Comparison of ENCODE assay signal across 9 mouse cellular contexts in the genomic region with DNA sequence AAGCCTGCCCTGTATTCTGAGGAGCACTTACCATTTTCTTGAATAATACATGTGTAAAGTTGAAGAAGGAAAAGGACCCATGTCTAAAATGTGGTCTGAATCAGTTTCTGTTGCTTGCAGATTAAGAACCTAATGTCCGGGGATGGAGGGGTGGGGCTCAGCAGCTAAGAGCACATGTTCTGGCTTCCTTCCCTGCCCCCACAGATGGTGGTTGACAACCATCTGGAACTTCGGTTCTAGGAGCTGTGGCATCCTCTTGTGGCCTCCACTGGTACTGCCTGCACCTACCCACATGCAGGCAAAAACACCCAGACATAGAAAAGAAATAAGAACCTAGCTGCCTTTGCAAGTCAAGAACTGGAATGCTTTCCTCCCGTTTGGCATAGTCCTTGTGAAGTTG.
DNase-seq lines count a peak whose midpoint lies in the region; ATAC-seq and TF ChIP-seq lines count a peak whose summit lies in the region.
"Had no signal": no experiment of that assay in that cellular context is flagged by ENCODE, and none has a peak within 500 bp of the region (broad histone marks: within the 10 kb centered on the region; RNA-seq: fewer than 3 reads in every experiment).

No protein-coding gene starts in this region.

- 37% methylated on average over 3 of the region's 3 CpGs for WGBS in neural tube, embryonic 15.5 days
- 4% methylated on average over 3 of the region's 3 CpGs for WGBS in cerebellum, adult 2 months
- 14% methylated on average over 3 of the region's 3 CpGs for WGBS in liver, embryonic 12.5 days (ENCODE audit: insufficient replicate concordance)
- 7% methylated on average over 3 of the region's 3 CpGs for WGBS in thymus, adult 2 months

- H3K36me3 ChIP-seq in neural tube, embryonic 15.5 days, result peaks cover 7% of the 10 kb centered on the region
- peaks cover 9% of the 10 kb centered on the region for H3K36me3 ChIP-seq in liver, embryonic 12.5 days
- no peaks in the 10 kb centered on the region for H3K36me3 ChIP-seq in thymus, adult 2 months (ENCODE audit: control insufficient read depth, insufficient read depth, low read length)

- H3K9me3 ChIP-seq in neural tube, embryonic 15.5 days (replicated peaks), result no peaks in the 10 kb centered on the region
- no peaks in the 10 kb centered on the region for H3K9me3 ChIP-seq in liver, embryonic 12.5 days (replicated peaks)
- H3K9me3 ChIP-seq: heart, embryonic 13.5 days had no signal

- peak; percentile 43 for DNase-seq in neural tube, embryonic 10.5 days (ENCODE audit: extremely low spot score, low spot score)
- peak; percentile 90 to 92 for DNase-seq in cerebellum, adult 2 months
- peak; percentile 74 to 75 for DNase-seq in frontal cortex, postnatal 25 days (ENCODE audit: low spot score in 2 of 2)
- peak; percentile 89 for DNase-seq in kidney, postnatal 10 days
- peak; percentile 31 for DNase-seq in ovary, postnatal 10 days (ENCODE audit: low spot score)
- DNase-seq in thymus, adult 2 months, result peak; percentile 69

- no peak for ATAC-seq in neural tube, embryonic 15.5 days (ENCODE audit: low FRiP score)
- peak; percentile 64 for ATAC-seq in liver, embryonic 12.5 days

- TF ChIP-seq POLR2A in cerebellum, adult 2 months (IDR thresholded peaks at IDR 0.05; ENCODE audit: borderline replicate concordance, insufficient read depth, low read length), result no peak
- no peak for TF ChIP-seq POLR2A in thymus, adult 2 months (IDR thresholded peaks at IDR 0.05; ENCODE audit: control insufficient read depth, extremely low read depth, insufficient read depth, low read length, poor library complexity)

- H3K4me3 ChIP-seq in neural tube, embryonic 15.5 days (replicated peaks), result no peak overlapping the region
- no peak overlapping the region for H3K4me3 ChIP-seq in cerebellum, adult 2 months (replicated peaks; ENCODE audit: insufficient read depth, low read depth, low read length)
- H3K4me3 ChIP-seq in liver, embryonic 12.5 days, result no peak overlapping the region
- H3K4me3 ChIP-seq in thymus, adult 2 months (ENCODE audit: control insufficient read depth, insufficient read depth, low read length), result no peak overlapping the region
- H3K4me3 ChIP-seq: heart, embryonic 13.5 days had no signal

- H3K4me1 ChIP-seq in neural tube, embryonic 15.5 days, result peaks cover 28% of the 10 kb centered on the region
- H3K4me1 ChIP-seq in cerebellum, adult 2 months (ENCODE audit: control insufficient read depth, insufficient read depth, low read length), result peaks cover 46% of the 10 kb centered on the region
- peaks cover 27% of the 10 kb centered on the region for H3K4me1 ChIP-seq in liver, embryonic 12.5 days
- no peaks in the 10 kb centered on the region for H3K4me1 ChIP-seq in thymus, adult 2 months (replicated peaks; ENCODE audit: control insufficient read depth, insufficient read depth, low read length)

- peak; percentile 98 for TF ChIP-seq CTCF in cerebellum, adult 2 months (IDR thresholded peaks at IDR 0.05; ENCODE audit: borderline replicate concordance, insufficient read depth, low read depth, low read length)
- TF ChIP-seq CTCF in thymus, adult 2 months (IDR thresholded peaks at IDR 0.05; ENCODE audit: borderline replicate concordance, control insufficient read depth, extremely low read depth, insufficient read depth, low read length, poor library complexity), result 0 out of 2 replicates have a peak, but pooled peaks have one; percentile 62

- H3K27me3 ChIP-seq in neural tube, embryonic 15.5 days (replicated peaks), result no peaks in the 10 kb centered on the region
- no peaks in the 10 kb centered on the region for H3K27me3 ChIP-seq in cerebellum, adult 2 months (ENCODE audit: control insufficient read depth, insufficient read depth, low read length)
- H3K27me3 ChIP-seq in liver, embryonic 12.5 days (replicated peaks), result no peaks in the 10 kb centered on the region
- no peaks in the 10 kb centered on the region for H3K27me3 ChIP-seq in thymus, adult 2 months (ENCODE audit: control insufficient read depth, insufficient read depth, low read length)
- H3K27me3 ChIP-seq: heart, embryonic 13.5 days had no signal

- no peak overlapping the region for H3K27ac ChIP-seq in neural tube, embryonic 15.5 days (replicated peaks)
- no peak overlapping the region for H3K27ac ChIP-seq in cerebellum, adult 2 months (ENCODE audit: insufficient read depth, low read length)
- H3K27ac ChIP-seq in liver, embryonic 12.5 days, result no peak overlapping the region
- no peak overlapping the region for H3K27ac ChIP-seq in thymus, adult 2 months (ENCODE audit: control insufficient read depth, insufficient read depth, low read length)

- H3K4me2 ChIP-seq in neural tube, embryonic 15.5 days, result no peak overlapping the region
- no peak overlapping the region for H3K4me2 ChIP-seq in liver, embryonic 12.5 days
- H3K4me2 ChIP-seq: heart, embryonic 13.5 days had no signal

- no peak overlapping the region for H3K9ac ChIP-seq in neural tube, embryonic 15.5 days (replicated peaks)
- no peak overlapping the region for H3K9ac ChIP-seq in liver, embryonic 12.5 days

Comparison
In these comparisons a context has a peak if more than half of its experiments do, and no peak if none do; other contexts are left out.
1. DNase-seq: peak in every context shown above with its lines; median percentile 91 in cerebellum, adult 2 months; 89 in kidney, postnatal 10 days; 74 in frontal cortex, postnatal 25 days; 69 in thymus, adult 2 months; 43 in neural tube, embryonic 10.5 days; 31 in ovary, postnatal 10 days.